Mouse (Mus musculus) spleen, postnatal 14 days (tissue): ENCODE measurements around the gene A630095N17Rik.

Source experiments
- DNase-seq, 2 experiments: peaks; one replicate each; pipeline ENCODE4 v3.0.0; 2021 to 2022; ENCODE audit warnings: low spot score in 2 of 2

Gene A630095N17Rik

DNA sequence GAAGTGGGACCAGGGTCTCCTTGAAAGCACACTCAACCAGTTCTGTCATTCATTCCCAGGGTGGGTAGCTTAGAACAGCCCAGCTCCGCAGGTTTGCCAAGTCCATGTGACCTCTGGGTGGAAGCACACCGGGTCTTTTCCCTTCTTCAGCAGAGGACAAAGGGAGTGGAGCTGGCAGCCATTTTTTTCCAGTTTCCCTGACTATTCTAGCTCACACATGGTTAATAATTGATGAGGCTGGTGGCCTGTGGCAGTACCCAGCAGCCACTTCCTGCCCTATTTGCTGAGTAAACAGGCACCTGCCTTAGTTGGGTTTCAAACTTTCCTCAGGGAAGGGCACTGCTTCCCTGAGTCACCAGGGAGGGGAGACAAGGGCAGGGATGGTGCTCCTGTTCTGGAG lies 17.5 kb downstream of the A630095N17Rik start:
- no peak for DNase-seq

DNA sequence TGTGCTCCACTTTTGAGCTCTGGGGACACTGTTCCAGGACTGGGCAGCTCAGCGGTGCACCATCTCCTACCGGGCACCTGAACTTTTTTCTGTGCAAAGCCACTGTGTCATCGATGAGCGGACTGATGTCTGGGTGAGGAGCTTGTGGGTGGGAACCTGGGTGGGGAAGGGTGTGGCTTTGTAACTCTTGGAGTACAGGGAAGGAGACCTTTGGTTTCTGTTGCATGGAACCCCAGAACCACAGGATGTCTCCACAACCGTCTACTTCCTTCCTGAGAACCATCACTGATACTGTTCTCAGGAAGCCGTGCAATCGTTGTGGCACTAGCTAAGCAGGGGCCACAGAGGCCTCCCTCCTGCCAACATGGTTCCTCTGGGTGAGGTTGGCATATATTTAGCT lies 18.8 kb downstream of the A630095N17Rik start:
- no peak for DNase-seq

DNA sequence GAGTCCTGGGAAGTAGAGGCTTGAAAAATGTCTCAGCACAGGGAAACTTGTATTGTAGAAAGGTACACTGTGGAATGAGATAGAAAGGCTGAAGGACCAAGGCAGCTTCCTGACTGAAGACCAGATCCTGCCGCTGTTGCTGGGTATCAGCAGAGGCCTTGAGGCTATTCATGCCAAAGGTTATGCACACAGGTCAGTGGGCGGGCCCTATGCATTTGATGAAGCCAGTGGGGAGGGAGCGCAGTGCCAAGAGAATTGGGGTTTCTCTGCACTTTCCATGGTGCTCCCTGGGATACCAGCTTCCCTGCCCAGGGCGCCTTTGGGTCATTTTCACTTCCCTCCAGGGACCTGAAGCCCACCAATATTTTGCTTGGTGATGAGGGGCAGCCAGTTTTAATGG lies 19.4 kb downstream of the A630095N17Rik start:
- DNase-seq: no peak

DNA sequence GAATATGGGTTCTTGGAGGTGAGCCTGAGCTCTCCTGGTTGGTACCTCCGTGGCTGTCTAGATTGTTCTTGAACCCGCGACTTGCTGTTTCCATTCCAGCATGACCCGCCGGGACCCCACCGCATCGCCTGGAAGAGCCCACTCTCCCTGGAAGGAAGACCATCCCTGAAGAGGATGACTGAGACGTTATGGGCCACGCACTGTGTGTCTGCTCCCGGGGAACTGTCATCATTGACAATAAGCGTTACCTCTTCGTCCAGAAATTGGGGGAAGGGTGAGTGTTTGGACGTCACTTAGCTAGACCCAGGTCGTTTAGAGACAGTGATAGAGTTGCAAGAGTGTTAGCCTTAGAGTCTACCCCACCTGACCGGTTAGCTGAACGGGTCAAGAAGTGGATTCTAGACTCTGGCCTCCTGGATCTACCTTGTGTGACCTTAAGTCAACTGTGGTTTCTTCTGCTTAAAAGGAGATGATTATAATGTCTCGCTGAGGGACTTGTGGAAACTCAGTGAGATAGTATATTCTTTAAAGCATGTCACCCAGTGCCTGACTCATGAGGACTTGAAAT lies 20.7 kb downstream of the A630095N17Rik start:
- no peak for DNase-seq

DNA sequence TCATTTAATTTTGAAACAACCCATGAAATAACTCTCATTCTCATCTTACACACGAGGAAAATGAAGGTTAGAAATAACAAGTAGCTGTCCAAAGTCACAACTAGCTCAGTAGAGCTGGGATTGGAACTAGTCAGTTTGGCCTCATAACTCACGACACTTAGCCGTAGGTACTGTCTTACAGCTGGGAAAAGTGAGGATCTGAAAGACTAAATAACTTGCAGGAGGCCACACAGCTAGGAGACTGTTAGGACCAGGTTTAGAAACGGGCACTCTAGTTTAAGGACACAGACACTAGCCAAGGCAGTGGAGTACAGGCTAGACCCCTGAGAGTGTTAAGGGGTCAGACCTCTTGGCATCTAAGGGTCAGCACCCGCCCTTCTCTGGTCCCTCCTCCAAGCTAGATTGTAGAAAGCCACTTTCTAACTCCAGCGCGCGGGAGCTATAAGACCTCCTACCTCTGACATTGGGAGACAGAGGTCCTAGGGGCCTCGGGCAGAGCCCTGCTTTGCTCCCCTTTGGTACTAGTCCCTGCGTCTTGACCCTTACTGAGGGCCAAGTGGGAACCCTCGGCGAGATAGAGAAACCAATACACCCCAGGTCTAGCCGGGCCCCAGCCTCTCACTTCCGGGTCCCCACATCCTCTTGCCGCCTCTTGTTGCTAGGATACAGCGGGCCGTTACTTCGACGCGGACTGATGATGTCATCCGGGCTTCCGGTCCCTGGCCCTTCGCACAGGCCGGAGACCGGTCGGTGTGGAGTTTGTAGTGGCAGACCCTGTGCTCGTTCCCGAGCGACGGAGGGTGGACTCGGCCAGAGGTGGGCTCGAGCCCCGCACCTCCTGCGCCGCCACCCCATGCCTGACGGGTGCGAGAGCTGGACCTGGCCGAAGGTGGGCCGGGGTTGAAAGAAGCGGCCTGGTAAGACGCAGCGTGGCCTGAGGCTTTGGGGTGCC lies 21.5 kb downstream of the A630095N17Rik start, which contains the start of the genes Glb1l and Stk16:
TSS of gene Glb1l (minus strand) at position 678 of the 952 bp plus-strand sequence.
TSS of gene Stk16 (plus strand) at position 703 of the 952 bp plus-strand sequence.
- DNase-seq: peak; percentile 91 to 98

DNA sequence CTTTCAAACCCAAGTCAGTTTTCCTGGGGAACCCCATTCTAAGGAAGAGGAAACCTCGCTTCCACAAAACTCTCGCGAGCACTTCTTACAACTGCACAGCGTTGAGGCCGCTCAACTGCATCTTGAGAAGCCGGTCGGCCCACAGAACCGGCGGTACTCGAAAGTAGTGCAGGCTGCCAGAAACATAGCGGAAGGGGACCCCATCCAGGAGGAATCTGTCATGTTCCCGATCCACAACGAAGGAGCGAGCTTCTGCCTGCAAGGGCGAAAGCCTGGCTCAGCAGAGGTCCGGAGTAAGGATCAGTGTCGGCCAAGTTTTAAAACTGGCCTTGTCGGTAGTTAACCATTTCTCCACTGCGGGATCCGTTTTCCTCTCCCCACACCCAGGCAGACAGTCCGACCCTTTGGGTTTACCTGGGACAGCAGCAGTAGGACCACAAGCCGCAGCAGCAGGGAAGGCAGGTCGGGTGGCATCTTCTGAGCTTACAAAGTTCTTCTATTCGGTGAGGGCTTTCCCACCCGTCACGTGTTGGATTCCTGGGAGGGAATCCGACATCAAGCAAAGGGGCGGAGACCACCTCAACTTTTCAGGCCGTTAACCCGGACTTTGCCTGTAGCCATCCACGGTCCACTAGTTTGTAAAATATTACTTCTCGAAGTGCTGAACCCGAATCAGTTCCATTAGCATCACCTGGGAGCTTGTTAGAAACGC lies 22.8 kb downstream of the A630095N17Rik start:
- no peak for DNase-seq

DNA sequence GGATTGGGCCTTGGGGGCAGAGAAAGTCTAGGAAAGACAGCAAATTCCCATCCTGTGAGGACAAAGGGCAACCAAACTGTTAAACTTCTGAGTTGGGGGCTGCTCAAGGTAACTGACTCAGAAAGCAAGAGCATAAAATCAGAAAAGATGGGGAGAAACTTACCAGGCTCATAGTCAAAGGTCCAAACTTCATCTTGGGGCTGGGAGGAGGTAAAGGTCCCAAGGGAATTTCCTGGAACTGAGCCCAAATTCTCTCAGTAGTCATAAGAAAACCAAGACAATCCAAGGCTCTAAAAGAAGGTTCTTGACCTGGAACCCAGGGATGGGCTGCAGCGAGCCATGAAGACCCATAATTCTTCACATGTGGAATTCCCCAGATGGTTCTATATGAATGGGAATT lies 30.7 kb downstream of the A630095N17Rik start:
- DNase-seq: no peak

DNA sequence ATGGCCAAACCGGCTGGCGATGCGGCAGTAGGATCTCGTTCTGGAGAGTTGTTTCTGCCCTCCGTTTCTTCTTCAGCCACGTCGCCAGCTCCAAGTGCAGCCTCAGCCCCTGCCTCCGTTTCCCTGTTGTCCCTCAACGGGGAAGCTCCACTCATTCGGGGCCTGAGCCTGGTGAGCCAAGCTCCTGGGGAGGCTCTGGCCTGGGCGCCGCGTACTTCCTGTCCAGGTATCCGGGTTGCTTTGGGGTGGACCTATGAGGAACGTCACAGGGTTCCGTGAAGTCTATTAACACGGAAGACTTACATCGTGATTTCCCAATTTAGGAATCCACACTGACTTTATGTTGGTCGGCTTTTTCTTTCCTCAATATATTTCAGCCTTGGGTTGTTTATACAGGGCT lies 39.5 kb downstream of the A630095N17Rik start:
- DNase-seq: no peak

DNA sequence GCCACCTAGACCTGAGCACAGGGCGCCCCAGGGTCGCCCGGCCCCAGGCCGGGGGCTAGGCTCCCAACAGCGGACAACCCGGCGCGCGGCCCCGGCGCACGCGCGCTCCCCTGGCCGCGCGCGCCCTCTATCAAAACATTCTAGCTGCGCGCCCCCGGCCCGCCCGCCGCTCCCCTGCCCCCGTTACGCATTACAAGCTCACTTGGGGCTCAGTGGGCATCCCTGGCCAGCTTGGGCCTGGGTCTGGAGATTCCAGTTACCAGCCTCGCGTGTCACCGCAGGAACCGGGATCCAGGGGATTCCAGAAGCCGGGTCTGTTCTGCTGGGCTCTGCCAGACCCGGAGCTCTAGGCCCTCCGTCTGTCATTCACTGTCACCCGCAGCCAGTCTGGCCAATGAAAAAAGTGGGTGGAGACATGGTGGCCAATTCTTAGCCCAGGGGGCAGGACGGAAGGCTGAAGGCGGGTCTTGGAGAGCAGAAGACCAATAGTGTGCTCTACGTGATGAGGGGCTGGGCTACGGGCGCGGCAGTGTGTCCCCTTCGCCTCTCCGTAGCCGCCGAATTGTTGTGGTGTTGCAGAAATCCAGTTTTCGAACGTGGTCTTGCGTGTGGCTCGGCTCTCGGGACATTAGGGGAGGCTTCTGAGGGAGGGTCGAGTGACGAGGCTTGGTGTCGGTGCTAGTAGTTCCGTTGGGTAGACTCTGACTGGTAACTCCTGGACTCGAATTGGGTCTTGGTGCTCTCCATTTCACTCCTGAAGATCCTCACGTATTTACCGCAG lies 40.1 kb downstream of the A630095N17Rik start, which contains the start of the genes Ankzf1 and Atg9a:
TSS of gene Ankzf1 (plus strand) at position 530 of the 781 bp plus-strand sequence.
TSS of gene Atg9a (minus strand) at position 575 of the 781 bp plus-strand sequence.
- DNase-seq: peak; percentile 84 to 89

DNA sequence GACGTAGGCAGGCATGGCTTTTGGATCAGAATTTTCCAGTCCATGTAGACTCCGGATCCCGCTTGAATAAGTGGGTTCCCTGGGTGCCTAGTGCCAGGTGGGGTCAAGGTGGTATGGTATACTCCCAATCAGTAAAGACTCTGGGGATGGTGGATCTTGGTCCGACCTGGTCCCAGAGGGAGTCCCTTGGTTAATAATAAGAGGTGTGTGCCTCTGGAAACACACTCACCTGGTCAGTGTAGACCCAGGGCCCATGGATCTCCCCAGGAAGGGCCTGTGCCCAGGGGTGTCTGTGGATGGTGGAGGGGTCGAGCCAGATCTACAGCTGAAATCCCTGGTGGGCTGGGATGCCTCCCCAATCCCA lies 40.7 kb downstream of the A630095N17Rik start:
- no peak for DNase-seq

DNA sequence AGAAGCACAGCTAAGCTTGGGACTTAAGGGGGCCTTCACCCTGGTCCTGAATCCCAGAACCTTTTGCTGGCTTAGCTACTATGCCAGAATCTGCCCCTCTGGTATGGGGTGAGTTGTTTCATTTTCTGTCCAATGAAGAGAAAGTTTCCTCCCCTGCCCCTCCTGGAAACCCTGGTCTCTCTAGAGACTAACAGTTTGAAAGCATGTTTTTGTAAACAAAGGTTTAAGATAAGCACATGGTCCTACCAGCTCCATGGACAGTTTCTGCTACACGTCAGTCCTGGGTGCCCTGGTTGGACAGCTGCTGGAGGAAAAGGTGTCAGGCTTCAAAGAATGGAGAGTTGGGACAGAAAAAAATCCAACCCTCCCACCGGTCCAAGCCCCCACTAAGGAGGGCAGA lies 41.3 kb downstream of the A630095N17Rik start:
- no peak for DNase-seq

DNA sequence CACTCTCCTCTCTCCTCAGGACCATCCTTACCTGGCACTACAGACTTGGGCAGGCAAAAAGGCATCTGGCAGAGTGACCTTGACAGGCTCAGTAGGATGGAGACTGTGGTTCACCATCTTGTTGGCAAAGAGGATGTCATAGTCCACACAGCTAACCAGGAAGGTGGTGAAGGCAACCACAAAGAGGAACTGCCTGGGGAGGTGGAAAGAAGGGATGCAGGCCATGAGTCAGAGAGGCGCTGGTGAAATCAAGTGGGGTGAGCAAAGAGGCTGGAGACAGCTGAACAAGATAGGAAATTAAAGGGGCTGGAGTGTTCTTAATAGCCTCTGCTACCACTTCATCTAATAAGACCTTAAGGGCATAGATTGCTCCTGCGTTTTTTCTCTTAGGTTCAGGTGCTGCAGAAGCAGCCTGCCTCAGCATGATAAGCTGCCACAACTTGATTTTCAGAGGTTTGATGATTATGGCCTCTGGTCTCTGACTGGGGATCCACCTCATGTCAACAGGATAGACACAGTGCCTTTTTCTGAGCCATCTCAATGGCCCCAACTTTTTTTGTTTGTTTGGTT lies 43.9 kb downstream of the A630095N17Rik start:
- no peak for DNase-seq

DNA sequence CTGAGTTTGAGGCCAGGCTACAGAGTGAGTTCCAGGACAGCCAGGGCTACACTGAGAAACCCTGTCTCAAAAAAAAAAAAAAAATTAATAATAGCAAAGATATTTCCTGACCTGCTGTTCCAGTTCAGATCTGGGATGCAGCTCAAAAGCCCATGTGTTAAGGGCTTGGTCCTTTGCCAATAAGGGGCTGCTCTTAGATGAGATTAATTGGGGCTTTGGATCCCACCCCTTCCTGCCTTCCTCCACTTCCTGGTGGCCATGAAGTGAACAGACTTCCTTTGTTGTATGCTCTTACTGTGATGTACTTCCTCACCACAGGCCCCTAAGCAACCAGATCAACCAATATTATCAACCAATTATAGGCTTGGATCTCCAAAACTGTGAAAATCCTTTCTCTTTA lies 44.8 kb downstream of the A630095N17Rik start:
- DNase-seq: no peak

DNA sequence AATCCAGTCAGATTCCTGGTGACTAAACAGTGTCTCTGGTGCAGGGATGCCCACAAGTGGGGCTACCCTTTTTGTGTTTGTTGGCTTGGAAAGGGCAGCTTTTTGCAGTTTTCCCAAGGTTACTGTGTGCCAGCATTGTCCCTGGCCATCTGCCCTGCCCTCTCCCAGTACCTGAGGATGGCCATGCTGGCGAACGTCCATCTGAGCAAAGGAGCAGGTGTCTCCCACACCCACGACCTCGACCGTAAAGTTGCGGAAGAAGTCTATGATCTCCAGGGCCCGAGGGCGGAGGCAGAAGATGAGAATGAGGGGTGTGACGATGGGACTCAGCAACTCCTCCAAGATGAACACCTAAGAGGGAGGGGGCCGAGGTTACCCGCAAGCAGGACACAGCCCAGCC lies 46.4 kb downstream of the A630095N17Rik start:
- DNase-seq: no peak

DNA sequence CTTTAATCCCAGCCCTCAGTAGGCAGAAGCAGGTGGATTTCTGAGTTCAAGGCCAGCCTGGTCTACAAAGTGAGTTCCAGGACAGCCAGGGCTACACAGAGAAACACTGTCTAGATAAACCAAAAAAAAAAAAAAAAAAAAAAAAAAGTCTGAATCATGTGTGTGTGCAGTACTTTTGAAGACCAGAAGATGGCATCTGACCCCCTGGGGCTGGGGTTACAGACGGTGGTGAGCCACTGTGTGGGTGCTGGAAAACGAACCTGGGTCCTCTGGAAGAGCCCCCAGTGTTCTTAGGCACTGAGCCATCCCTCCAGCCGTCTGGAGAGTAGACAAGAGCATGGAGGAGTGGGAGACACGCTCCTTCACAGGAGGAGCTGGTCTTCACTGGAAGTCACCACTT lies 49.7 kb downstream of the A630095N17Rik start:
- DNase-seq: no peak

DNA sequence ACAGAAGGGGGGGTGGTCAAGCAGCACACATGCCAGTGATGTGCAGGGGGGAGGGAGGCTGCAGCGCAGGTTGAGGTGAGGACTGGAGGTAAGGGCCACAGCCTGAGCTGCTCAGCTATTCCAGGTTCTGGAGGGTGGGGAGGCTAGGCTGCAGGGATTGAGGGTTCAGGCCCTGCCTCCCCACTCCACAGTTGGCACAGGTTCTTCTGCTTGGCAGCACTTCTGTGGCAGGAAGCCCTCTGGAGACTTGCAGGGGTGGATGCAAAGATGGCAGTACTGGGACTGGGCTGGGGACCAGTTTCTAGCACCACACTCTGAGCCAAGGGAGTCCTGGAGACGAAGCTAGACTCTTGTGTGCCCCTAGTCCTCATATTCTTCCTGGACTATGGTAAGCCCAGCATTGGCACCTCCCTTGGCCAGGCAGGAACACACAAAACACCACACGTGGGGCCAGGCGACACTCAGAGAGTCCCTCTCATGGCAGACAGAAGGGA lies 50.5 kb downstream of the A630095N17Rik start:
- DNase-seq: no peak

DNA sequence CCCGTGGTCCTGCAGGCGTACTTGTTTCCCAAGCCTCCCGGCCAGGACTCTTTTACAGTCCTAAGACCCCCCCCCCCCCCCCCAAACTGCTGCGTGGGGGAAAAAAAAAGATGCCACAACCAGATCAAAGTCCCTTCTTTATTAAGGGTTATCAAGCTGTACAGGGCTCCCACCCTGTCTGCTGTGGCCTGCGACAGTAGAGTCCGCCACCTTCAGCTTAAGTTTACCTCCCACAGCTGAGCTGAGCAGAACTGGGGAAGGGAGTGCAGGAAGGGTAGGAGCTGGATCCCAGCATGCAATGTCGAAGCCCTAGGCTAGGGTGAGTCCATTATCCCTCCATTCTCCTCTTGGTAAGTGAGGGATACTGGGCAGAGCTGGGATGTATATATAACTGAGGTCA lies 51.2 kb downstream of the A630095N17Rik start:
- no peak for DNase-seq

DNA sequence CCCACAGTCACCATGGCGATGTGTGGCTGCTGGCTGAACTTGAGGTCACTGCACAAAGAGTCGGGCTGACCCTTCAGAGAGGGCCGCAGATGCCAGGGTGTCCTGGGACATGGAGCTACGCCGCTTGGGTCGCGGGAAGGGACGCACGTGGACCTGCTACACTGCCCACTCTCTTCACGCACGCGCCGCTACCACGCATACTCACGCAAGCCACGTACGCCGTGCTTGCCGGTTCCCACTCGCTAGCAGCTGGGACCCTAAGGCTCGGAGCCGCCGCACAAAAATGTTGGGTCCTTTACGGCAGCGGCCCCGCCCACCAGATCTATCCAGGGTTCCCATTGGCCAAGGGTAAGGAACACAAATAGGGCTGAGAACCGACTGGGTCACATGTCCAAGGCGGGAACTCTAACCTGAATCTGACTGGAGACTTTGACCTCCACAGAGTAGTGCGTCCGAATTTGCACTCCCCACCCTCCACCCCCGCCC lies 51.8 kb downstream of the A630095N17Rik start, which contains the start of gene Abcb6:
TSS of gene Abcb6 (minus strand) at position 288 of the 486 bp plus-strand sequence.
- DNase-seq: peak; percentile 82 to 85

DNA sequence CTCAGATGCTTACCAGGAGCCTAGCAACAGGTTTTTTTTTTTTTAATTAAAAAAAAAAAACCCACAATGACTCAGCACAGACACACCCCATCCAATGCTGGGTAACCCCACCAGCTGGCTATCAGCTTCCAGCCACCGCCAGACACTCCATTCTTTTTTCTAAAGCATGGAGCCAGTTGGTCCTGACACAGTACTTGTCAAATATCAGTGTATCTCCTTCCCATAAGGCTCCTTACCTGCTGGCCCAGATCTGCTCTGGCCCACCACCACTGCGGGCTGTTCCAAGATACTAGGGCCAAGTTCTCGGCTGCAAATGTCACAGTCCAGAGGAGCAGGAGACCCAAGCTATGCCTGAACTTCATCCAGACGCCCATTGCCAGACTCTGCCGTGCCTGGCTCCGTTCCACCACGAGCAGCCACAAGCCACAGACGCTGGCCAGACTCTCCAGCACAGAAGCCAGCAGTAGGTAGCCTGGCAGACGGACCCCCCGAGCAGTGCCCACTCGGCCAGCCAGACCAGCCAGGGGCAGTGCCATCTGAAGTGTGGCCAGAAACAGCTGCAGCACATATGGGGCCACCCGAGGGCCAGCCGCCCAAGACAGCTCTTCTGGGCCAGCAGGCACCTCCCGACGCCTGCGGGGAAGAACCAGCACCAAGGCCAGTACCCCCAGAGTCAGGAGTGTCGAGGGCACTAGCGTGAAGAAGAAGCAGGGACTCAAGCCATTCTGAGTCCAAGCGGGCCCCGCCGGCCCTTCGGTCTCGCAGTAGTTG lies 52.4 kb downstream of the A630095N17Rik start:
- peak in 1 of 2 experiments; percentile 38 for DNase-seq
